Mouse (Mus musculus) thymus, postnatal 14 days (tissue): ENCODE measurements around the gene Smu1.
A peak's percentile ranks its signal among the peaks of the same experiment; 100 is the strongest.
"Not testable (repeated sequence)": the region's sequence is repeated elsewhere in the genome, so short reads cannot be mapped to it uniquely, and the experiment has no call there.

ENCODE experiments used
- DNase-seq: peaks from one replicate; pipeline ENCODE4 v3.0.0; 2021

Smu1 gene

GRCm38 (mm10) chr4:40757780-40758420, at the start of gene Smu1:
Smu1 (minus strand) TSS chr4:40757923.
- peak; percentile 99 for DNase-seq

- no peak for DNase-seq
These were observed 49.7 kb upstream of the Smu1 start for GRCm38 (mm10) chr4:40807382-40807781.

- DNase-seq = no peak
These were observed 47.7 kb upstream of the Smu1 start for GRCm38 (mm10) chr4:40805401-40805800.

GRCm38 (mm10) chr4:40802787-40803186, 45.1 kb upstream of the Smu1 start:
- DNase-seq = no peak

- DNase-seq = no peak
These were observed 44.2 kb upstream of the Smu1 start for GRCm38 (mm10) chr4:40801908-40802307.

- DNase-seq = no peak
These were observed 43.1 kb upstream of the Smu1 start for GRCm38 (mm10) chr4:40800873-40801272.

- not testable (repeated sequence) for DNase-seq
These were observed 41.3 kb upstream of the Smu1 start for GRCm38 (mm10) chr4:40798833-40799555.

- DNase-seq = no peak
These were observed 38.0 kb upstream of the Smu1 start for GRCm38 (mm10) chr4:40795761-40796160.

- DNase-seq = no peak
These were observed 36.6 kb upstream of the Smu1 start for GRCm38 (mm10) chr4:40794320-40794719.

GRCm38 (mm10) chr4:40791176-40791575, 33.5 kb upstream of the Smu1 start:
- no peak for DNase-seq

GRCm38 (mm10) chr4:40786578-40786977, 28.9 kb upstream of the Smu1 start:
- peak; percentile 23 for DNase-seq

- peak; percentile 19 for DNase-seq
These were observed 28.0 kb upstream of the Smu1 start for GRCm38 (mm10) chr4:40785620-40786166.

GRCm38 (mm10) chr4:40784556-40785169, 26.9 kb upstream of the Smu1 start:
- DNase-seq = no peak

GRCm38 (mm10) chr4:40783049-40783448, 25.3 kb upstream of the Smu1 start:
- DNase-seq = no peak

- peak; percentile 19 for DNase-seq
These were observed 24.2 kb upstream of the Smu1 start for GRCm38 (mm10) chr4:40781797-40782495.

- DNase-seq = peak; percentile 82
These were observed 23.4 kb upstream of the Smu1 start for GRCm38 (mm10) chr4:40781143-40781542.

GRCm38 (mm10) chr4:40778656-40779055, 20.9 kb upstream of the Smu1 start:
- DNase-seq = peak; percentile 39

- DNase-seq = peak; percentile 43
These were observed 19.4 kb upstream of the Smu1 start for GRCm38 (mm10) chr4:40777116-40777515.

- peak; percentile 48 for DNase-seq
These were observed 18.7 kb upstream of the Smu1 start for GRCm38 (mm10) chr4:40776416-40776815.

GRCm38 (mm10) chr4:40774279-40775259, 16.8 kb upstream of the Smu1 start:
- peak; percentile 81 for DNase-seq

GRCm38 (mm10) chr4:40759876-40760275, 2.2 kb upstream of the Smu1 start:
- peak; percentile 25 for DNase-seq
